ENCODE assay signal across 8 mouse cellular contexts in the genomic region with DNA sequence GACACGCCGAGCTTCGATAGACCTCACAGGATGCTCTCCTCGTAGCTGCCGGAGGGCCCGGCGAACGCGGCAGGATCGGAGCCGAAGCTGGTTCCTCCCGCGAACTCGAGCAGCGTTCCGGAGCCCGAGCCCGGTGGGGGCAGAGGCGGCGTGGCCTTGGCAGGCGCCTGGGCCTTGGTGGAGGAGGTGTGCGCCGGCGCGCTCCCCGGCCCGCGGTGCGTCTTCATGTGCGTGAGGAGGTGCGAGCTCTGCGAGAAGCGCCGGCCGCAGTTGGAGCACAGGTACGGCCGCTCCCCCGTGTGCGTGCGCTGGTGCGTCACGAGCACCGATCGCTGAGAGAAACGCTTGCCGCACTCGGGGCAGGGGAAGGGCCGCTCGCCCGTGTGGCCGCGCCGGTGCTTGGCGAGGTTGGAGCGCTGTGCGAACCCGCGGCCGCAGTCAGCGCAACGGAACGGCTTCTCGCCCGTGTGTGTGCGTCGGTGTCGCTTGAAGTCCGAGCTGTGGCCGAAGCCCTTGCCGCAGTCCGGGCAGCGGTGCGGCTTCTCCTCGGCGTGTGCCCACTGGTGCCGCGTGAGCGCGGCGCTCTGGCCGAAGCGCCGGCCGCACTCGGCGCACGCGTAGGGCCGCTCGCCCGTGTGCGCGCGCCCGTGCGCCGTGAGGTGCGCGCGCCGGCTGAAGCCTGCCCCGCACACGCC. TPM values are rescaled to one million over a fixed set of nuclear protein-coding genes. Genes with fewer than 3 reads are reported as not detected.
DNase-seq lines count a peak whose midpoint lies in the region; ATAC-seq and TF ChIP-seq lines count a peak whose summit lies in the region.

No protein-coding gene starts in this region.

- peaks cover 73% of the 10 kb centered on the region for H3K27me3 ChIP-seq in heart, embryonic 16.5 days (ENCODE audit: control insufficient read depth, insufficient read depth, low read length)
- peaks cover 14% of the 10 kb centered on the region; the same call in 1 of the 2 replicates for H3K27me3 ChIP-seq in G1E (ENCODE audit: insufficient read depth, low read length)
- peaks cover 26% of the 10 kb centered on the region for H3K27me3 ChIP-seq in hindbrain, embryonic 16.5 days (replicated peaks; ENCODE audit: control insufficient read depth, insufficient read depth, low read length)
- peaks cover 62% of the 10 kb centered on the region for H3K27me3 ChIP-seq in neural tube, embryonic 11.5 days (ENCODE audit: control insufficient read depth, insufficient read depth, low read length)

- TF ChIP-seq CTCF in G1E (IDR thresholded peaks at IDR 0.05; ENCODE audit: low read depth, low read length), result no peak

- H3K4me3 ChIP-seq in heart, embryonic 16.5 days (ENCODE audit: low read length), result peak overlapping the region; percentile 48
- peak overlapping the region; percentile 52; the same call in 1 of the 2 replicates for H3K4me3 ChIP-seq in G1E (ENCODE audit: low read depth, low read length)
- peak overlapping the region; percentile 30 for H3K4me3 ChIP-seq in hindbrain, embryonic 16.5 days (ENCODE audit: low read length)
- H3K4me3 ChIP-seq in neural tube, embryonic 11.5 days (ENCODE audit: low read depth, low read length), result peak overlapping the region; percentile 36

- H3K9me3 ChIP-seq in heart, embryonic 16.5 days (replicated peaks; ENCODE audit: control insufficient read depth, low read length), result no peaks in the 10 kb centered on the region
- H3K9me3 ChIP-seq in G1E (replicated peaks), result peaks cover 49% of the 10 kb centered on the region
- peaks cover 2% of the 10 kb centered on the region; the same call in 1 of the 2 replicates for H3K9me3 ChIP-seq in hindbrain, embryonic 16.5 days (ENCODE audit: control insufficient read depth, low read length)
- H3K9me3 ChIP-seq in neural tube, embryonic 11.5 days (ENCODE audit: control insufficient read depth, low read length), result no peaks in the 10 kb centered on the region

- peaks cover 11% of the 10 kb centered on the region for H3K4me1 ChIP-seq in heart, embryonic 16.5 days (ENCODE audit: control insufficient read depth, insufficient read depth, low read length)
- H3K4me1 ChIP-seq in G1E (ENCODE audit: insufficient read depth, low read depth, low read length), result no peaks in the 10 kb centered on the region
- H3K4me1 ChIP-seq in hindbrain, embryonic 16.5 days (ENCODE audit: control insufficient read depth, insufficient read depth, low read depth, low read length), result peaks cover 17% of the 10 kb centered on the region
- H3K4me1 ChIP-seq in neural tube, embryonic 11.5 days (ENCODE audit: control insufficient read depth, insufficient read depth, low read length), result peaks cover 11% of the 10 kb centered on the region; the same call in 1 of the 2 replicates

- peaks cover 4% of the 10 kb centered on the region for H3K36me3 ChIP-seq in heart, embryonic 16.5 days (ENCODE audit: control insufficient read depth, insufficient read depth)
- H3K36me3 ChIP-seq in G1E (replicated peaks), result peaks cover 93% of the 10 kb centered on the region
- H3K36me3 ChIP-seq in hindbrain, embryonic 16.5 days (ENCODE audit: control insufficient read depth, insufficient read depth, low read length), result peaks cover 36% of the 10 kb centered on the region
- H3K36me3 ChIP-seq in neural tube, embryonic 11.5 days (ENCODE audit: control insufficient read depth, insufficient read depth, low read length), result peaks cover 4% of the 10 kb centered on the region

- 8% methylated on average over 100 of the region's 103 CpGs for WGBS in heart, embryonic 16.5 days
- WGBS in hindbrain, embryonic 16.5 days, result 11% methylated on average over 100 of the region's 103 CpGs
- 3% methylated on average over 90 of the region's 103 CpGs for WGBS in neural tube, embryonic 11.5 days

- peak overlapping the region; percentile 69 for H3K4me2 ChIP-seq in heart, embryonic 16.5 days (ENCODE audit: low read depth, low read length)
- peak overlapping the region; percentile 56 for H3K4me2 ChIP-seq in hindbrain, embryonic 16.5 days (ENCODE audit: low read length)
- H3K4me2 ChIP-seq in neural tube, embryonic 11.5 days (ENCODE audit: low read depth), result peak overlapping the region; percentile 50

- ATAC-seq in heart, embryonic 16.5 days (replicated peaks; ENCODE audit: extremely low read depth, insufficient read depth, low FRiP score), result peak; percentile 50
- no peak for ATAC-seq in G1E (ENCODE audit: extremely low read depth, insufficient number of reproducible peaks, low FRiP score, poor library complexity, severe bottlenecking)
- ATAC-seq in hindbrain, embryonic 16.5 days, result no peak
- ATAC-seq in neural tube, embryonic 11.5 days (ENCODE audit: insufficient read depth, low FRiP score, low TSS enrichment), result peak; percentile 13; the same call in 1 of the 2 replicates

- H3K27ac ChIP-seq in heart, embryonic 16.5 days (ENCODE audit: low read length), result no peak overlapping the region
- H3K27ac ChIP-seq in hindbrain, embryonic 16.5 days (ENCODE audit: low read depth, low read length), result no peak overlapping the region
- no peak overlapping the region for H3K27ac ChIP-seq in neural tube, embryonic 11.5 days (ENCODE audit: low read depth, low read length)

- DNase-seq in heart, adult 11 months, result no peak
- no peak for DNase-seq in G1E (ENCODE audit: low spot score)
- DNase-seq in cerebellum, postnatal 25 days, result peak; percentile 78 to 82
- DNase-seq in neural tube, embryonic 11.5 days (ENCODE audit: low spot score), result no peak
- DNase-seq in yolk sac, embryonic 10.5 days (ENCODE audit: low spot score), result no peak
- no peak for DNase-seq in urinary bladder, adult 18-20 months (ENCODE audit: low spot score in 2 of 2)

- peak overlapping the region; percentile 20; the same call in 1 of the 2 replicates for H3K9ac ChIP-seq in heart, embryonic 16.5 days (ENCODE audit: low read length)
- peak overlapping the region; percentile 52 for H3K9ac ChIP-seq in hindbrain, embryonic 16.5 days (ENCODE audit: low read depth, low read length)
- no peak overlapping the region; the same call in 1 of the 2 replicates for H3K9ac ChIP-seq in neural tube, embryonic 11.5 days (ENCODE audit: low read length)

RNA-seq across cellular contexts. Expression of a gene that starts 16.5 kb away (rescaled TPM):
- polyA plus RNA-seq in heart, embryonic 16.5 days (2015; fragmentation: Nextera tagmentation; extraction: Ambion mirVana), result 1.5 and 1.9 TPM in 2 replicates
- 2.4 and 3.6 TPM in 2 replicates for total RNA-seq in G1E (2014; fragmentation: Nextera tagmentation)
- total RNA-seq in G1E (2017), result 3.4 and 3.7 TPM in 2 replicates
- polyA plus RNA-seq in G1E (2012), result 8.2 and 9.6 TPM in 2 replicates
- polyA plus RNA-seq in hindbrain, embryonic 16.5 days (2015; fragmentation: Nextera tagmentation; extraction: Ambion mirVana), result 3.3 and 7.2 TPM in 2 replicates
- polyA plus RNA-seq in neural tube, embryonic 11.5 days (2014; fragmentation: Nextera tagmentation; extraction: Ambion mirVana), result 4.1 and 4.8 TPM in 2 replicates

RNA-seq across cellular contexts. Expression of a gene that starts 18.4 kb away (rescaled TPM):
- 7.5 and 7.8 TPM in 2 replicates for polyA plus RNA-seq in heart, embryonic 16.5 days (2015; fragmentation: Nextera tagmentation; extraction: Ambion mirVana)
- total RNA-seq in G1E (2014; fragmentation: Nextera tagmentation), result 16.7 and 21.4 TPM in 2 replicates
- total RNA-seq in G1E (2017), result 22.1 and 22.3 TPM in 2 replicates
- polyA plus RNA-seq in G1E (2012), result 3.9 and 4.2 TPM in 2 replicates
- 16.4 and 20.5 TPM in 2 replicates for polyA plus RNA-seq in hindbrain, embryonic 16.5 days (2015; fragmentation: Nextera tagmentation; extraction: Ambion mirVana)
- 25.5 and 27.6 TPM in 2 replicates for polyA plus RNA-seq in neural tube, embryonic 11.5 days (2014; fragmentation: Nextera tagmentation; extraction: Ambion mirVana)

RNA-seq across cellular contexts. Expression of a gene that starts 26.6 kb away (rescaled TPM):
- not detected in 2 replicates for polyA plus RNA-seq in heart, embryonic 16.5 days (2015; fragmentation: Nextera tagmentation; extraction: Ambion mirVana)
- total RNA-seq in G1E (2014; fragmentation: Nextera tagmentation) (not detected in 2 replicates), G1E (2017) (not detected in 2 replicates)
- polyA plus RNA-seq in G1E (2012), result not detected in 2 replicates
- not detected in 2 replicates for polyA plus RNA-seq in hindbrain, embryonic 16.5 days (2015; fragmentation: Nextera tagmentation; extraction: Ambion mirVana)
- not detected in 2 replicates for polyA plus RNA-seq in neural tube, embryonic 11.5 days (2014; fragmentation: Nextera tagmentation; extraction: Ambion mirVana)

RNA-seq across cellular contexts. Expression of a gene that starts 40.1 kb away (rescaled TPM):
- polyA plus RNA-seq in heart, embryonic 16.5 days (2015; fragmentation: Nextera tagmentation; extraction: Ambion mirVana), result not detected in 2 replicates
- 0.63 TPM in 1 of 2 replicates, not detected in the other for total RNA-seq in G1E (2014; fragmentation: Nextera tagmentation)
- 0.06 and 0.11 TPM in 2 replicates for total RNA-seq in G1E (2017)
- 0.03 and 0.10 TPM in 2 replicates for polyA plus RNA-seq in G1E (2012)
- 0.16 and 0.31 TPM in 2 replicates for polyA plus RNA-seq in hindbrain, embryonic 16.5 days (2015; fragmentation: Nextera tagmentation; extraction: Ambion mirVana)
- polyA plus RNA-seq in neural tube, embryonic 11.5 days (2014; fragmentation: Nextera tagmentation; extraction: Ambion mirVana), result not detected in 2 replicates

Comparison
In these comparisons a context has a peak if more than half of its experiments do, and no peak if none do; other contexts are left out.
1. ATAC-seq: peak in heart, embryonic 16.5 days (single experiment) and neural tube, embryonic 11.5 days (single experiment); none in G1E (single experiment) and hindbrain, embryonic 16.5 days (single experiment).
2. DNase-seq: peak in cerebellum, postnatal 25 days (2 of 2); none in heart, adult 11 months (single experiment), G1E (single experiment), neural tube, embryonic 11.5 days (single experiment), yolk sac, embryonic 10.5 days (single experiment) and urinary bladder, adult 18-20 months (0 of 2).
3. Peak in every context shown above with its lines, with median percentiles within 50 percentile points of each other: H3K4me2 ChIP-seq and H3K4me3 ChIP-seq.